Comparison of ENCODE assay signal across 10 mouse cellular contexts in genomic region chr1:144085530-144086520, GRCm38 (mm10).
DNase-seq lines count a peak whose midpoint lies in the region; ATAC-seq and TF ChIP-seq lines count a peak whose summit lies in the region.
"Had no signal": no experiment of that assay in that cellular context is flagged by ENCODE, and none has a peak within 500 bp of the region (broad histone marks: within the 10 kb centered on the region; RNA-seq: fewer than 3 reads in every experiment).

No protein-coding gene starts in this region.

- TF ChIP-seq POLR2A in kidney, adult 2 months (IDR thresholded peaks at IDR 0.05; ENCODE audit: low read depth, low read length) = no peak

- H3K4me3 ChIP-seq in G1E (ENCODE audit: low read depth, low read length) = no peak overlapping the region
- no peak overlapping the region for H3K4me3 ChIP-seq in kidney, adult 2 months (ENCODE audit: insufficient read depth, low read depth, low read length)
- H3K4me3 ChIP-seq: midbrain, embryonic 12.5 days had no signal

- no peaks in the 10 kb centered on the region for H3K27me3 ChIP-seq in G1E (ENCODE audit: insufficient read depth, low read length)
- H3K27me3 ChIP-seq in kidney, adult 2 months (replicated peaks; ENCODE audit: control insufficient read depth, insufficient read depth, low read length) = no peaks in the 10 kb centered on the region
- H3K27me3 ChIP-seq: midbrain, embryonic 12.5 days had no signal

- H3K27ac ChIP-seq in kidney, adult 2 months (ENCODE audit: insufficient read depth, low read depth, low read length) = no peak overlapping the region
- H3K27ac ChIP-seq: midbrain, embryonic 12.5 days had no signal

- H3K9me3 ChIP-seq in G1E (replicated peaks) = no peaks in the 10 kb centered on the region
- H3K9me3 ChIP-seq: midbrain, embryonic 12.5 days had no signal

- no peak for TF ChIP-seq CTCF in G1E (IDR thresholded peaks at IDR 0.05; ENCODE audit: low read depth, low read length)
- TF ChIP-seq CTCF in kidney, adult 2 months (conservative IDR thresholded peaks at IDR 0.05; ENCODE audit: insufficient read depth, insufficient read length, low read depth, low read length) = no peak

- peak; percentile 41 for DNase-seq in adrenal gland, adult 2 months
- DNase-seq in adrenal gland, adult 8-10 months = no peak
- DNase-seq in G1E (ENCODE audit: low spot score) = no peak
- peak; percentile 5 for DNase-seq in naive thymus-derived CD4-positive, alpha-beta T cell, adult 2 months (ENCODE audit: low read depth)
- no peak for DNase-seq in kidney, adult 2 months
- DNase-seq in kidney, adult 11 months = no peak
- DNase-seq in kidney, postnatal 25 days = no peak
- DNase-seq: cerebellum, adult 2 months had no signal

- 77% methylated on average over 6 of the region's 6 CpGs for WGBS in kidney, adult 2 months

- 0 out of 2 replicates have a peak, but pooled peaks cover 2% of the 10 kb centered on the region for H3K4me1 ChIP-seq in G1E (ENCODE audit: insufficient read depth, low read depth, low read length)
- no peaks in the 10 kb centered on the region for H3K4me1 ChIP-seq in kidney, adult 2 months (ENCODE audit: control insufficient read depth, insufficient read depth, low read length)
- H3K4me1 ChIP-seq: midbrain, embryonic 12.5 days had no signal

- H3K36me3 ChIP-seq in G1E (replicated peaks) = no peaks in the 10 kb centered on the region
- no peaks in the 10 kb centered on the region for H3K36me3 ChIP-seq in kidney, adult 2 months (ENCODE audit: control insufficient read depth, insufficient read depth, low read length)
- H3K36me3 ChIP-seq: midbrain, embryonic 12.5 days had no signal

- peak; percentile 68 for ATAC-seq in G1E (ENCODE audit: extremely low read depth, insufficient number of reproducible peaks, low FRiP score, poor library complexity, severe bottlenecking)
- ATAC-seq in inflammation-experienced regulatory T-cells, adult 6 months = peak; percentile 97

Comparison
In these comparisons a context has a peak if more than half of its experiments do, and no peak if none do; other contexts are left out.
1. DNase-seq: peak in adrenal gland, adult 2 months (single experiment) and naive thymus-derived CD4-positive, alpha-beta T cell, adult 2 months (single experiment); none in adrenal gland, adult 8-10 months (single experiment), G1E (single experiment), kidney, adult 2 months (single experiment), kidney, adult 11 months (single experiment) and kidney, postnatal 25 days (0 of 2).